Mouse (Mus musculus): ENCODE measurements at regions not wholly inside any gene's neighbourhood (a gene's known extent, or its start where the extent isn't known, plus 50 kb on each side); places are given as distances from the start of the nearest gene placed in this dataset.
A peak's percentile ranks its signal among the peaks of the same experiment; 100 is the strongest.

DNA sequence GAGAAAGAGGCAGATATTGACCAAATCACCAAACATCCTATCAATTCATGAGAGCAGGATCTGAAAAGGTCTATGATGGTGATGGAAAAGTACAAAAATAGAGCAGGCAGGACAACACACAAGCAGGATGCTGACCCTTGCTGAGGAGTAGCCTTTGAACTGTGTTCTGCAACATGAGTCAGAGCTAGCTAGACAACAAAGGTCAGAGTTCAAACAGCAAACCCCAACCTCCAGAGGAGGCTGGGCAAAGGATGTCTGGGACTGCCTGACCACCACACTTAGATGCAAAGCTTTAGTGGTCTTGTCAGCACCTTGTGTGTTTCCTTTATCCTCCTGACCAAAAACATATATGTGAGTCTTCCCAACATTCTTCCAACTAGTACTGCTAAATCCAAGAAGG, 122.5 kb upstream of the Car8 start:
- H3K4me3 ChIP-seq (ENCODE audit: low read depth, low read length): no peak overlapping the region

DNA sequence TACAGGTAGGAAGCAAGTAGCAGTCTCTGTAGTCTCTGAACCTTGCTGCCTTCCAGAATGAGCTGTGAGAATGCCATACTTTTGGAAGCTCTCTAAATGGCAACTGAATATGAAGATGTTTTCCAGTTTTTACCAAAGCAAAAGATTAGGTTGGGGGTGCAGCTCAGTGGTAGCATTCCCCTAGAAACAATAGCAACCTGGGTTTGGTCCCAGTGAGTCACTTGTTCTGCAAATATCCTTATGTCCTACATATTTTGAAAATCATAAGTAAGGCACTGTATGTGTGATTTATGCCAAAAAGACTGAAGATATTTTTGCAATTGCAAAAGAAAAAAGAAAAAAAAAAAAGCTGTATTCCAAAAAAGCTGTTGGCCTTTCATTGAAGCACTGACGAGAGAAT, 118.6 kb upstream of the Car8 start:
- Histone ChIP-seq H3K27me3 (ENCODE audit: control insufficient read depth, insufficient read depth, low read length) (no peaks in the 10 kb centered on the region), H3K4me1 (ENCODE audit: control insufficient read depth, insufficient read depth, insufficient read length, low read length) (no peaks in the 10 kb centered on the region; the same call in 1 of the 2 replicates), H3K36me3 (ENCODE audit: control insufficient read depth, insufficient read depth, low read length) (no peaks in the 10 kb centered on the region), H3K27ac (ENCODE audit: insufficient read depth, low read depth, low read length) (no peak overlapping the region), H3K4me3 (ENCODE audit: low read depth, low read length) (no peak overlapping the region)
- 95% methylated on average over 1 of the region's 1 CpGs for WGBS
- TF ChIP-seq CTCF (IDR thresholded peaks at IDR 0.05; ENCODE audit: extremely low read depth, insufficient read length, insufficient replicate concordance, low read depth, low read length) (no peak), POLR2A (IDR thresholded peaks at IDR 0.05; ENCODE audit: low read depth, low read length) (no peak)

More for the DNA sequence above, 122.5 kb upstream of the Car8 start:
- Histone ChIP-seq H3K4me1 (ENCODE audit: control insufficient read depth, insufficient read depth, insufficient read length, low read length) (peaks cover 1% of the 10 kb centered on the region; the same call in 1 of the 2 replicates), H3K36me3 (ENCODE audit: control insufficient read depth, insufficient read depth, low read length) (no peaks in the 10 kb centered on the region), H3K27me3 (ENCODE audit: control insufficient read depth, insufficient read depth, low read length) (no peaks in the 10 kb centered on the region), H3K27ac (ENCODE audit: insufficient read depth, low read depth, low read length) (no peak overlapping the region)
- TF ChIP-seq POLR2A (IDR thresholded peaks at IDR 0.05; ENCODE audit: low read depth, low read length) (no peak), CTCF (IDR thresholded peaks at IDR 0.05; ENCODE audit: extremely low read depth, insufficient read length, insufficient replicate concordance, low read depth, low read length) (no peak)

DNA sequence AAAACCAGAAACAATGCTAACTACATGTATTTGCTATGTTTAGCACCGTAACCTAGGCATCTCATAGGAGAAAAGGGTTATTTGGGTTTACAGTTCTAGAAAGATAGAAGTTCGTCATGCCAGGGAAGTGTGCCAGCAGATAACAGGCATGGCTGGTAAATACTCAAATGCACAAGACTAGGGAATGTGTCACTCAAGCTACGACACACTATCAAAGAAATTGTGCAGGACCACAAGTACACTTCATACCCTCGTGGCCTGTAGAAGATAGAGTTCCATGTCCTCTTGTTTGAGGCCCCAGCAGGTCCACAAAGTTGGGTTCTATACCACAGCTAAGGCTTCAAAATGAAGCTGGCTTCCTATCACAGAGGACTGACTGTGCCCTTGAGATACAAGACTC, 103.1 kb upstream of the Car8 start:
- Histone ChIP-seq H3K27me3 (ENCODE audit: control insufficient read depth, insufficient read depth, low read length) (no peaks in the 10 kb centered on the region), H3K4me1 (ENCODE audit: control insufficient read depth, insufficient read depth, insufficient read length, low read length) (no peaks in the 10 kb centered on the region), H3K27ac (ENCODE audit: insufficient read depth, low read depth, low read length) (no peak overlapping the region), H3K36me3 (ENCODE audit: control insufficient read depth, insufficient read depth, low read length) (no peaks in the 10 kb centered on the region), H3K4me3 (ENCODE audit: low read depth, low read length) (no peak overlapping the region)
- TF ChIP-seq POLR2A (IDR thresholded peaks at IDR 0.05; ENCODE audit: low read depth, low read length): no peak
- no peak for TF ChIP-seq CTCF (IDR thresholded peaks at IDR 0.05; ENCODE audit: extremely low read depth, insufficient read length, insufficient replicate concordance, low read depth, low read length)
- 74% methylated on average over 4 of the region's 4 CpGs for WGBS

DNA sequence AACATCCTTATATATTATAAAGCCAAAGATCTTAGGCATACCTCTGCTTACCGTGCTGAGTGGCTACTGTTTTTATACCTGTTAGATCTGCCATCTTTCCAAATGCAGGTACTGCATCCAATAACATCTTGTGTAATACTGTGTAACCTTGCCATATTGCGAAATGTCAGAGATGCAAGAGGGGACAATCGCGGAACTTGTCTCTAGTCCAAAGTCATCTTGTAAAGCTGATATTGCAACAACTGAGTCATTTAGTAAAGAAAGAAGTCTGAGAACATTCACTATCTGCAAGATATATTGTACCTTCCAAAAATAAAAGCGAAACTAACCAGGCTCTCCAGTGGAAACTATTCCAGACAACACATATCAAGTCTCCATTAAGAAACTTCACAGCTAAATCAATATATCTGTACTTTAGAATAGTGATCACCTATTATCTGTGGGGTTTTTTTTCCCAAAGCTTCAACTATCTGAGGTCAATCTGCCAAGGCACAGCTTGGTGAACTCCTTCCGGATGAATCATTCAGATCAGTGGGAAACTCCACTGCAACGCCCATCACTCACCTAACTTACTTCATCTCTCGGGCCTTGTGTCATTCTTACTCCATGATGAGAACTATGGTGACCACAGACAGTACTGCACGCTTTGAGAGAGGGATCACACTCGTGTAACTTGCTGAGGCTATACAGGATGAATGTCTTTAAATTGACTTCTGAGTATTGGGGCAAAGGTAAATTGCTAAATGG, 70.6 kb upstream of the Car8 start:
- H3K4me1 ChIP-seq (ENCODE audit: control insufficient read depth, insufficient read depth, insufficient read length, low read length): peaks cover 15% of the 10 kb centered on the region; the same call in 1 of the 2 replicates
- no peak overlapping the region for H3K4me3 ChIP-seq (ENCODE audit: low read depth, low read length)
- no peaks in the 10 kb centered on the region for H3K36me3 ChIP-seq (ENCODE audit: control insufficient read depth, insufficient read depth, low read length)
- H3K27me3 ChIP-seq (ENCODE audit: control insufficient read depth, insufficient read depth, low read length): no peaks in the 10 kb centered on the region
- 40% methylated on average over 10 of the region's 10 CpGs for WGBS
- H3K27ac ChIP-seq (ENCODE audit: insufficient read depth, low read depth, low read length): peak overlapping the region; percentile 90
- TF ChIP-seq POLR2A (IDR thresholded peaks at IDR 0.05; ENCODE audit: low read depth, low read length) (no peak), CTCF (IDR thresholded peaks at IDR 0.05; ENCODE audit: extremely low read depth, insufficient read length, insufficient replicate concordance, low read depth, low read length) (no peak)

DNA sequence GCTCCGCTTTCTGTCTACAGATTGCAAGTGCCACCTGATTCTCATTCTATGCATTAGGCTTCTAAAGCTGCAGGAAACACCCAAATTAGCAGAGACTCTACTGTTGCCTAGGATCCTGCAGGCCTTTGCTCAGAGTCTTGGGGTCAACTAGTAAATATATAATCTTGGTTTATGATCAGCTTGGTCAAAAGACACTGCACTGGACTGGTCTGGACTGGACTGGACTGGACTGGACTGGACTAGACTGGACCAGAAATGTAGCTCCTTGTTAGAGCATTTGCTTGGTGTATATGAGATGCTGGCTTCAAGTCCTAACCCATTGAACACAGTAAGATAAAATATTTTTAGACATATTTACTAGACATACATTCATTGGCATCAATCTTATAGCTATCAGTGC, 53.7 kb upstream of the Car8 start:
- Histone ChIP-seq H3K4me3 (ENCODE audit: low read depth, low read length) (no peak overlapping the region), H3K27ac (ENCODE audit: insufficient read depth, low read depth, low read length) (no peak overlapping the region), H3K27me3 (ENCODE audit: control insufficient read depth, insufficient read depth, low read length) (no peaks in the 10 kb centered on the region), H3K36me3 (ENCODE audit: control insufficient read depth, insufficient read depth, low read length) (no peaks in the 10 kb centered on the region), H3K4me1 (ENCODE audit: control insufficient read depth, insufficient read depth, insufficient read length, low read length) (no peaks in the 10 kb centered on the region)
- TF ChIP-seq POLR2A (IDR thresholded peaks at IDR 0.05; ENCODE audit: low read depth, low read length) (no peak), CTCF (IDR thresholded peaks at IDR 0.05; ENCODE audit: extremely low read depth, insufficient read length, insufficient replicate concordance, low read depth, low read length) (no peak)
- 95% methylated on average over 1 of the region's 1 CpGs for WGBS

DNA sequence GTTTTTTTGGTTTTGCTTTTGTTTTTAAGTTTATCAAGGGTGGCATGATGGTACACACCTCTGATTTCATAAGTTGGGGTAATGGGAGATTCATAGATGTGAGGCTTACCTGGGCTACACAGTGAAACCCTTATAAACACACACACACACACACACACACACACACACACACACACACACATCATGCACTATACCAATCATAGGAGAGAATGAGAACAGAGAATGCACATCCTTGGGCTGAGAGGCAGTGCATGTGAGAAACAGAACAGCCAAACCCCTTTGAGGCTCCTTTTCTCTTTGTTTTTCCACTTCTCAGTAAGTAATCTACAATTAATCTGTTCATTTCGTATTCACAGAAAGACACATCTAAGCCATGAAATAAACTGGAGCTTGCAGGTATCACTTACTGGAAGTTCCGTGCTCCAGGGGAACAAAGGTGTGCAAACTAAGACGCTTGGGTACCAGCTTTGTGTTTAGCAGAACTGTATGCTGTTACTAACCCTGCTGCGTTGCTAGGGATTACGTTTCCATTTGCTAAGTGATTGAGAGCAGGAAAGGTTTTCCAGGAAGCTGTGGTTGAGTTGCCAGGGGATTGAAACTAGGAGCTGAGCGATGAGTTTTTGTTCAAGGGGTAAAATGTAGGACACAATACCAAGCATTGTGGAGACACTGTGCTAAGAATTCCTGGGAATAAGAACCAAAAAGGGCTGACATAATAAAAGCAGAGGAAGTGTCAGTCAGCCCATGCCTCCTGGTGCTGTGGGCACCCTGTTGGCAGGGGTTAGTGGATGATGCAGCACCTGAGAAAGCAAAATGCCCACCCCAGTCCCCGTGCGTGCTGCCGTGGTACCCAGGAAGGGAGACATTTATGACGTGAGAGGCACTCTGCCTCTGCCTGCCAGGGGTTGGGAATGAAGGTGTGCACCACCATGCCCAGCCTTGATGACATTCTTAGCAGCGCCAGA, 53.0 kb upstream of the Car8 start:
- H3K36me3 ChIP-seq (ENCODE audit: control insufficient read depth, insufficient read depth, low read length): no peaks in the 10 kb centered on the region
- TF ChIP-seq CTCF (IDR thresholded peaks at IDR 0.05; ENCODE audit: extremely low read depth, insufficient read length, insufficient replicate concordance, low read depth, low read length) (no peak), POLR2A (IDR thresholded peaks at IDR 0.05; ENCODE audit: low read depth, low read length) (no peak)
- no peaks in the 10 kb centered on the region for H3K27me3 ChIP-seq (ENCODE audit: control insufficient read depth, insufficient read depth, low read length)
- WGBS: 82% methylated on average over 11 of the region's 11 CpGs
- no peaks in the 10 kb centered on the region for H3K4me1 ChIP-seq (ENCODE audit: control insufficient read depth, insufficient read depth, insufficient read length, low read length)
- H3K27ac ChIP-seq (ENCODE audit: insufficient read depth, low read depth, low read length): no peak overlapping the region
- H3K4me3 ChIP-seq (ENCODE audit: low read depth, low read length): no peak overlapping the region

DNA sequence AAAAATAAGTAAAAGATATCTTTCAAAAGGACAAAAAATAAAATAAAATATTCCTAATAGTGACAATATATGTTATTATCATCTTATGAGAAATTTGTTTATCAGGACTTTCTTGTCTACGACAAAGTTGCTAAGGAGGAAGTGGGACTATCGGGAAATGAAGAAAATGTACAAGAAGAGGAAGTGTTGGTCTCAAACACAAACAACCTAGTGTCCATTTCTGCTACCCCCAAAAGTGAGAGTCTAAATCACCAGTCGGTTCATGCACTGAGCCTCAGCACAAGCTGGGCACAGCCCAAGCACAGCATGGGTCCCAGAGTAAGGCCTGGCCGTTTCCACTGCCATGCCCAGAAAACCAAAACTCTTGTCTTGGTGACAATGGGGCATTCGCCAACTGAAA, 51.1 kb upstream of the Car8 start:
- no peaks in the 10 kb centered on the region for H3K4me1 ChIP-seq (ENCODE audit: control insufficient read depth, insufficient read depth, insufficient read length, low read length)
- H3K27me3 ChIP-seq (ENCODE audit: control insufficient read depth, insufficient read depth, low read length): no peaks in the 10 kb centered on the region
- no peaks in the 10 kb centered on the region for H3K36me3 ChIP-seq (ENCODE audit: control insufficient read depth, insufficient read depth, low read length)
- 86% methylated on average over 5 of the region's 5 CpGs for WGBS
- H3K4me3 ChIP-seq (ENCODE audit: low read depth, low read length): no peak overlapping the region
- no peak for TF ChIP-seq POLR2A (IDR thresholded peaks at IDR 0.05; ENCODE audit: low read depth, low read length)
- no peak for TF ChIP-seq CTCF (IDR thresholded peaks at IDR 0.05; ENCODE audit: extremely low read depth, insufficient read length, insufficient replicate concordance, low read depth, low read length)
- H3K27ac ChIP-seq (ENCODE audit: insufficient read depth, low read depth, low read length): no peak overlapping the region
